Mouse (Mus musculus): ENCODE measurements around the gene Crat. TPM values are rescaled to one million over a fixed set of nuclear protein-coding genes. Genes with fewer than 3 reads are reported as not detected.

Gene Crat
- polyA plus RNA-seq, 1 experiment from 2014 or later: 37.4 TPM

DNA sequence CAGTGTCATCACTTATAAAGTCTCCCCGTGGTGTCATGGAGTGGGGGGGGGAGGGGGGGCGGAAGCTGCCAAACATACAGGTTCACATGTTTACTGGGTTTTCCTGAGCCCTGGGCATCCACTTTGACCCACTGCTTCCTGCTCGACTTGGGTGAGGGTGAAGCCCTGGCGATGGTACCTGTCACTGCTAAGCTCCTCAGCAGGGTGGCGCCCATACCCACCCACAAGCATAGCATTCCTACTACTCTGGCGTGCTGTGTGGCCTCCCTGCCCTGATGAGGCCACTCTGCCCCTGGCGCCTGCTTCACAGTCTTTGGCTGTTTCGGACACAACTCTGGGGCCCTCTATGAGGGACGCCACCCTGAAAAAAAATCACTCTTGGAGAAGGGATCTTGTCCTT is 58.7 kb downstream of the Crat start:
- no peak overlapping the region for H3K4me2 ChIP-seq (replicated peaks; ENCODE audit: low read depth, low read length)
- ATAC-seq (no peak), DNase-seq (ENCODE audit: low spot score) (peak; percentile 18)
- no peaks in the 10 kb centered on the region for H3K27me3 ChIP-seq (replicated peaks; ENCODE audit: insufficient read depth, low read length)
- 55% methylated on average over 9 of the region's 9 CpGs for WGBS
- H3K9me3 ChIP-seq (ENCODE audit: low read length): no peaks in the 10 kb centered on the region
- TF ChIP-seq EP300 (IDR thresholded peaks at IDR 0.05) (no peak), CTCF (IDR thresholded peaks at IDR 0.05) (no peak)
- H3K27ac ChIP-seq (ENCODE audit: low read length): no peak overlapping the region
- H3K4me3 ChIP-seq (ENCODE audit: low read depth, low read length): no peak overlapping the region
- peaks cover 6% of the 10 kb centered on the region for H3K4me1 ChIP-seq (ENCODE audit: insufficient read depth, low read depth, low read length)
- H3K36me3 ChIP-seq (ENCODE audit: insufficient read depth, low read length): peaks cover 4% of the 10 kb centered on the region; the same call in 1 of the 2 replicates
- H3K9ac ChIP-seq (replicated peaks; ENCODE audit: low read depth): 0 out of 2 replicates have a peak overlapping the region, but pooled peaks have one; percentile 16

- Histone ChIP-seq H3K9ac (replicated peaks; ENCODE audit: low read depth) (no peak overlapping the region), H3K27ac (ENCODE audit: low read length) (no peak overlapping the region), H3K9me3 (ENCODE audit: low read length) (no peaks in the 10 kb centered on the region), H3K4me3 (ENCODE audit: low read depth, low read length) (no peak overlapping the region), H3K4me1 (ENCODE audit: insufficient read depth, low read depth, low read length) (peaks cover 6% of the 10 kb centered on the region), H3K27me3 (replicated peaks; ENCODE audit: insufficient read depth, low read length) (no peaks in the 10 kb centered on the region), H3K4me2 (replicated peaks; ENCODE audit: low read depth, low read length) (no peak overlapping the region), H3K36me3 (ENCODE audit: insufficient read depth, low read length) (peaks cover 4% of the 10 kb centered on the region; the same call in 1 of the 2 replicates)
- DNase-seq (ENCODE audit: low spot score) (no peak), ATAC-seq (no peak)
- no peak for TF ChIP-seq EP300 (IDR thresholded peaks at IDR 0.05)
- TF ChIP-seq CTCF (IDR thresholded peaks at IDR 0.05): no peak
- WGBS: 51% methylated on average over 4 of the region's 4 CpGs
Measured at GRCm38 (mm10) chr2:30356266-30356665, 59.3 kb downstream of the Crat start.

- H3K9ac ChIP-seq (replicated peaks; ENCODE audit: low read depth): no peak overlapping the region
- H3K4me3 ChIP-seq (ENCODE audit: low read depth, low read length): no peak overlapping the region
- peaks cover 4% of the 10 kb centered on the region; the same call in 1 of the 2 replicates for H3K36me3 ChIP-seq (ENCODE audit: insufficient read depth, low read length)
- H3K27ac ChIP-seq (ENCODE audit: low read length): no peak overlapping the region
- no peak overlapping the region for H3K4me2 ChIP-seq (replicated peaks; ENCODE audit: low read depth, low read length)
- no peak for ATAC-seq
- peak; percentile 27 for DNase-seq (ENCODE audit: low spot score)
- H3K27me3 ChIP-seq (replicated peaks; ENCODE audit: insufficient read depth, low read length): no peaks in the 10 kb centered on the region
- 39% methylated on average over 4 of the region's 4 CpGs for WGBS
- TF ChIP-seq CTCF (IDR thresholded peaks at IDR 0.05) (no peak), EP300 (IDR thresholded peaks at IDR 0.05) (no peak)
- no peaks in the 10 kb centered on the region for H3K9me3 ChIP-seq (ENCODE audit: low read length)
- H3K4me1 ChIP-seq (ENCODE audit: insufficient read depth, low read depth, low read length): peaks cover 6% of the 10 kb centered on the region
Measured at GRCm38 (mm10) chr2:30355861-30356260, 59.8 kb downstream of the Crat start.

GRCm38 (mm10) chr2:30351149-30351548 is 64.5 kb downstream of the Crat start:
- DNase-seq (ENCODE audit: low spot score): peak; percentile 40
- no peak overlapping the region for H3K4me3 ChIP-seq (ENCODE audit: low read depth, low read length)
- H3K27ac ChIP-seq (ENCODE audit: low read length): no peak overlapping the region
- TF ChIP-seq EP300 (IDR thresholded peaks at IDR 0.05): no peak
- peak; percentile 58 for TF ChIP-seq CTCF (IDR thresholded peaks at IDR 0.05)
- no peaks in the 10 kb centered on the region for H3K27me3 ChIP-seq (replicated peaks; ENCODE audit: insufficient read depth, low read length)
- no peak overlapping the region for H3K4me2 ChIP-seq (replicated peaks; ENCODE audit: low read depth, low read length)
- no peaks in the 10 kb centered on the region for H3K4me1 ChIP-seq (ENCODE audit: insufficient read depth, low read depth, low read length)
- peaks cover 16% of the 10 kb centered on the region for H3K36me3 ChIP-seq (ENCODE audit: insufficient read depth, low read length)
- peak; percentile 46 for ATAC-seq
- no peaks in the 10 kb centered on the region for H3K9me3 ChIP-seq (ENCODE audit: low read length)
- WGBS: 63% methylated on average over 2 of the region's 2 CpGs
- H3K9ac ChIP-seq (replicated peaks; ENCODE audit: low read depth): no peak overlapping the region

Small RNA genes lying within 50 kb of the gene (microRNA-seq; reads per million reads assigned to microRNA genes)
- gene Gm47292: not detected

Other genes with a start within 250 kb of the Crat start
- 19.6 and 24.4 TPM in 2 replicates for gene Endog, start 244.3 kb downstream of the Crat start, polyA plus RNA-seq (2015; fragmentation: Nextera tagmentation; extraction: Ambion mirVana)
- gene Spout1, start 237.4 kb downstream of the Crat start, polyA plus RNA-seq (2015; fragmentation: Nextera tagmentation; extraction: Ambion mirVana): 21.7 and 23.4 TPM in 2 replicates
- 12.7 and 17.1 TPM in 2 replicates for gene Kyat1, start 210.0 kb downstream of the Crat start, polyA plus RNA-seq (2015; fragmentation: Nextera tagmentation; extraction: Ambion mirVana)
- 58.2 and 68.8 TPM in 2 replicates for gene Lrrc8a, start 178.1 kb downstream of the Crat start, polyA plus RNA-seq (2015; fragmentation: Nextera tagmentation; extraction: Ambion mirVana)
- 0.12 and 0.21 TPM in 2 replicates for gene Gm28035, start 175.2 kb downstream of the Crat start, polyA plus RNA-seq (2015; fragmentation: Nextera tagmentation; extraction: Ambion mirVana)
- 9.5 and 13.4 TPM in 2 replicates for gene Phyhd1, start 149.6 kb downstream of the Crat start, polyA plus RNA-seq (2015; fragmentation: Nextera tagmentation; extraction: Ambion mirVana)
- not detected in 2 replicates for gene Gm28038, start 134.8 kb downstream of the Crat start, polyA plus RNA-seq (2015; fragmentation: Nextera tagmentation; extraction: Ambion mirVana)
- gene Dolk, start 129.5 kb downstream of the Crat start, polyA plus RNA-seq (2015; fragmentation: Nextera tagmentation; extraction: Ambion mirVana): 24.1 TPM in 2 replicates
- gene Nup188, start 129.4 kb downstream of the Crat start, polyA plus RNA-seq (2015; fragmentation: Nextera tagmentation; extraction: Ambion mirVana): 8.9 and 9.9 TPM in 2 replicates
- gene Sh3glb2, start 56.5 kb downstream of the Crat start, polyA plus RNA-seq (2015; fragmentation: Nextera tagmentation; extraction: Ambion mirVana): 58.9 and 64.9 TPM in 2 replicates
- gene Miga2, start 51.6 kb downstream of the Crat start, polyA plus RNA-seq (2015; fragmentation: Nextera tagmentation; extraction: Ambion mirVana): 13.8 and 14.9 TPM in 2 replicates
- gene Dolpp1, start 23.6 kb downstream of the Crat start, polyA plus RNA-seq (2015; fragmentation: Nextera tagmentation; extraction: Ambion mirVana): 25.0 and 26.1 TPM in 2 replicates
- gene Ptpa, start 226 bp upstream of the Crat start, polyA plus RNA-seq (2015; fragmentation: Nextera tagmentation; extraction: Ambion mirVana): 88.0 and 93.3 TPM in 2 replicates
- 3.6 and 4.0 TPM in 2 replicates for gene Ier5l, start 58.4 kb upstream of the Crat start, polyA plus RNA-seq (2015; fragmentation: Nextera tagmentation; extraction: Ambion mirVana)
- 1.9 and 2.3 TPM in 2 replicates for gene Cstad, start 179.2 kb upstream of the Crat start, polyA plus RNA-seq (2015; fragmentation: Nextera tagmentation; extraction: Ambion mirVana)